Mouse (Mus musculus): Measurements from ENCODE around the gene Asic2.

DNA sequence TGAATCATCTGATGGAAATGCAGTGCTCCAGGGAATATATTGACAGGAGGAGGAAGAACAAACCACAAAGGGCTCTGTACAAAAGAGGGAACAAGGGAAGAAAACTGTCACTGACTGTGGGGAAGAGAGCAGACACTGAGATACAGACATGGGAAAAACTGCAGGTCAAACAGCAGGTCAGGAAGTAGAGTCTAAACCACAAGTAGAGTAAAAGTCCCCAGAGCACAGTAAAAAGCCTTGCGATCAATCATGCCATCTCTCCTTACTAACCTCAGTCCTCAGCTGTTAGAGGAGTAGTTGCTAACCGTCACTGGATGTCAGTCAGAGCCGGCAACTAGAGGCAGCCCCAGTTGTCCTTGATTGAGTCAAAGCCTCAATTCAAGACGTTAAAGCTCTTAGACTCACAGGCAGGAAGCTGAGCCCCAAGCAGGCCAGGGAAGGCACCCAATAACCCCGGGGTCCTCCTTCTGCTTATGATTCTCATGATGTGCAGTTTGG, 58.8 kb downstream of the Asic2 start:
- no peak for TF ChIP-seq POLR2A (IDR thresholded peaks at IDR 0.05; ENCODE audit: low read depth, low read length)
- no peak for TF ChIP-seq CTCF (conservative IDR thresholded peaks at IDR 0.05; ENCODE audit: insufficient read depth, insufficient read length, low read depth, low read length)
